Mouse (Mus musculus) adrenal gland, postnatal 4 days (tissue): ENCODE data around the gene Herc6. TPM values are rescaled to one million over a fixed set of nuclear protein-coding genes. Genes with fewer than 3 reads are reported as not detected.

Experiments
- DNase-seq, 2 experiments: peaks; one replicate each; pipeline ENCODE4 v3.0.0; 2021 to 2022; ENCODE audit warnings: low spot score in 2 of 2, mixed read lengths in 2 of 2
- total RNA-seq, 2 experiments: library from RNA; stranded (reverse); gene quantifications; 2 replicates each; pipeline ENCODE4 v1.2.3; 2021

Herc6 gene
- total RNA-seq, 2 experiments from 2014 or later = 11.6 to 16.5 TPM

DNA sequence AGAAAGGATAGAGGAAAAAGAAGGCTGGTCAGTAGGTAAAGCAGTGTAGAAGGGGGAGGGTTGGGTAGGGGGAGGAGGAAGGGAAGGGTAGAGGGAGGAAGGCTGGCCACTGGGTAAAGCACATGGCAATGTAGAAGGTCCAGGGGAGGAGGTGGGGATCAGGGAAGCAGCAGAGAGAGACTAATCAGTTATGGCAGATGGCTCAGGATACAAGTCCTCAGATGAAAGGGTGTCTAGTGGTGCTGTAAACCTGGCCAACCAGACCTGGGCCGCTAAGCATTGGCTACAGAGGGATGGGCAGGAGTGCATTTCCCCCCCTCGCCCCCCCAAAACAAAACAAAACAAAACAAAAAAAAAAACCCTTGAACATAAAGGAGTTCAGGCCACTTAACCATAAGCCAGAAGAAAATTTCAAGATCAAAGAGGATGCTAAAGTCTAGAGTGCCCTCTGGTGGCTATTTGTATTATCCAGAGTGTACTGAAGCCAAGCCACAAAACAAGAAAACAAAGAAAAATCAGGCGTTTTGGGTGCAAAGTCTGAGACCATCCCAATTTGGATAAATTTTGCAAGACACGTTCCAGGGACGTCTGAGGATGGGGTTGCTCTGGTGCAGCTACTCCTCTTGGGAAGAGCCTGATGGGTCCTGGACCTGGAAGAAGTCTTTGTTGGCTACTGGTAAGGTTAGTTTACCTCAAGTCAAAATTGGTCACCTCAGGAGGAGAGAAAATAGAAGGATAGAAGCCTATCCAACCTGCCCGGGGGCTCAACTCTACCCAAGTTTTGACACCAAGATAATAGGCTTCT is 10.4 kb upstream of the Herc6 start:
- no peak for DNase-seq

- no peak for DNase-seq
Measured at GRCm38 (mm10) chr6:57571587-57571986, 9.2 kb upstream of the Herc6 start.

DNA sequence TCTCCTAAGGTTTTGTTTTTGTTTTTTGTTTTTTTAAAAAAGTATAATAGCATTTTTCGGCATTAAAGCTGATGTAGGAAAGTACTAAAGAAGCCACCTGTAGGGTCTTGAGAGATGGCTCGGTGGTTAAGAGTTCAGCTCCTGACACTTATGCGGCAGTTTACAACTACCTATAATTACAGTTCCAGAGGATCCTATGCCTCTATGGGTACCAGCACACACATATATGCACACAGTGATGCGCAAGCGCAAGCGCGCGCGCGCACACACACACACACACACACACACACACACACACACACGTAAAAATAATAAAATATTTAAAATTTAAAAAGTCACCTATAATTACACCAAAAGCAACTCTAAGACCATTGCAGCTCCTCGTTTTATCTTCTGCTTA is 795 bp downstream of the Herc6 start:
- no peak for DNase-seq

GRCm38 (mm10) chr6:57582356-57582755 is 1.6 kb downstream of the Herc6 start:
- DNase-seq = no peak

- DNase-seq = no peak
Measured at GRCm38 (mm10) chr6:57605546-57606307, 24.9 kb downstream of the Herc6 start.

DNA sequence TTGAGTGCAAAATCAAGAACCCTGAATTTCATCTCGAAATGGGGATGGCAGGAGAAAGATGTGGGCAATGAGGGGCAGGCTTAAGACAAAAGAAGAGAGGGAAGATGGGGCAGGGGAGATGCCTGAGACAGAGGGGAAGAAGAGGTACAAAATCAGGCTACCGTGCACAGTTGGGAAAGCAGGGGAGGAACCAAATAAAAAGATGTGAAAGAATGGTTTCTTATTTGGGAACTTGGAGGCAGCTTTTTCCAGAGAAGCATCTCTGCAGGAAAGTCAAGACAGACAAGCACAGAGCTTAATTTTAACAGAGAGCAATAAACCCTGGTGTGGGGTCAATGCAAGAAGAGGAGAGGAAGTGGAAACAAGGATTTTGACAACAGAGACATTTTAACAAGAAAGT is 27.2 kb downstream of the Herc6 start:
- DNase-seq = no peak

- DNase-seq = no peak
Measured at GRCm38 (mm10) chr6:57609631-57610030, 28.8 kb downstream of the Herc6 start.

- no peak for DNase-seq
Measured at GRCm38 (mm10) chr6:57615788-57616187, 35.0 kb downstream of the Herc6 start.

DNA sequence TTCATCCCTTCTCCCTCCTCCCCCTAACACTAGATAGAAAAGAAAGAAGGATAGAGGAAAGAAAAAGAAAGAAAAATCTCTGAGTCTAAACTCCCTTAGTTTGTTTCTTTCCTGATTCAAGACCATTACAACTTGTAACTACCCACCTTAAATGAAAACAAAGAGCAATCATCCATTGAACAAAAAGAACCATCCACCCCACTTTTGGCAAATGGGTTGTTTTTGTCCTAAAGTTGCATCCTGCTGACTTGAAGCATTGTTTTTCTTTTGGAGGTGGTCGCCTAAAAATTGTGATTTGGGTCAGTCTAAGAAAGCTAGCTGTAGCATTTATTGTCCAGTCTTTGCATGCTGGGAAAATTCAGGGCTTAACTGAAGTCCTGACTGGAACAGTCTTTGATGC is 58.7 kb downstream of the Herc6 start:
- no peak for DNase-seq

GRCm38 (mm10) chr6:57641789-57642188 is 61.0 kb downstream of the Herc6 start:
- DNase-seq = peak in 1 of 2 experiments; percentile 17

DNA sequence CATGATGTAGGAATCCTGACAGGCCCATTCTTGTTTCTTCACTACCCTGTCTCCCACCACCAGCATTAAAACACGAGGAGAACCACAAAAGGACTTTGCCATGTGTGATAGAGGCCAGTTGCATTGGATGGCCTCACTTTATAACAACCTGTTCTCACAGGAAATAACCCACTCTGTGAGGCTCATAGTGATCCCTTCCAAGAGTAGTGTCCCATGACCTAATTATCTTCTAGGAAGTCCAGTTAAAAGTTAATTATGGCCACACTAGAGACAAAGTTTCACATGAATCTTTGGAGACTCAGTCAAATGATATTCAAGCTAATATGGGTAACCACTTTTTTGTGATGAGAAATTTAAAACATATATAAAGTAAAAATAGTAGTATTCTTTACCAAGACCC is 66.5 kb downstream of the Herc6 start:
- no peak for DNase-seq

DNA sequence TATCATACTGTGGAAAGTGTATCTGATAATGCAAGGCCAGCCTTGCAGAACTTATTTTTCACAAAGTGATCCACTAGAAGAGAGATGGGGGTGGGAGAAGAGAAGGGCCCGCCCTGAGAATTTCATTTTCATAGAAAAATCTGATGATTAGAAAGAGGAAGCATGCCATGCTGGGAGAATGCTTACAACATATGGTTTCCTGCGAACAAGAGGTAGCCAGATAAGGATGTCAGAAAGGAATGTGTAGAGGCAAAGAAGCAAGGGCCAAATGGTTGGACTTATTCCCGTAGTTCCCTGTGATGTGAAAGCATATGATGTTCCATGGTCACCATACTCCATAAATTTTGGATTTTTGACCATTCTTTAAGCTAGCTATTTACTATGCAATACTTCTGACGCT is 80.5 kb downstream of the Herc6 start:
- no peak for DNase-seq

DNA sequence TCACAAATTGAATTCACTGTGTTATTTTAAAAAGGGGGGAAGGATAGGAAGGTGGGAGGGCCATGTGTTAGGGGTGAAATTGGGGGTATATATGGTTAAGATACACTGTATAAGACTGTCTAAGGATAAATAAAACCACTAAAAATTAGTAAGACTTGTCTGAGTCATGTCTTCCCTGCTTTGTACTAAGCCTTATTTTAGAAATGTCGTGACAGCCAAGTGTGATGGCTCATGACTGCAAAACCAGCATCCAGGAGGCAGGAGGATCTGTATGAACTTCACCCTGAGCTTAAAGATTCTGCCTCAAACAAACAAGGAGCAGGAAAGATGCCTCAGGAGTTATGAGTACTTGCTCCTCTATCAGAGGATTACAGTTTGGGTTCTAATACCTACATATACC is 103.4 kb downstream of the Herc6 start:
- DNase-seq = no peak

DNA sequence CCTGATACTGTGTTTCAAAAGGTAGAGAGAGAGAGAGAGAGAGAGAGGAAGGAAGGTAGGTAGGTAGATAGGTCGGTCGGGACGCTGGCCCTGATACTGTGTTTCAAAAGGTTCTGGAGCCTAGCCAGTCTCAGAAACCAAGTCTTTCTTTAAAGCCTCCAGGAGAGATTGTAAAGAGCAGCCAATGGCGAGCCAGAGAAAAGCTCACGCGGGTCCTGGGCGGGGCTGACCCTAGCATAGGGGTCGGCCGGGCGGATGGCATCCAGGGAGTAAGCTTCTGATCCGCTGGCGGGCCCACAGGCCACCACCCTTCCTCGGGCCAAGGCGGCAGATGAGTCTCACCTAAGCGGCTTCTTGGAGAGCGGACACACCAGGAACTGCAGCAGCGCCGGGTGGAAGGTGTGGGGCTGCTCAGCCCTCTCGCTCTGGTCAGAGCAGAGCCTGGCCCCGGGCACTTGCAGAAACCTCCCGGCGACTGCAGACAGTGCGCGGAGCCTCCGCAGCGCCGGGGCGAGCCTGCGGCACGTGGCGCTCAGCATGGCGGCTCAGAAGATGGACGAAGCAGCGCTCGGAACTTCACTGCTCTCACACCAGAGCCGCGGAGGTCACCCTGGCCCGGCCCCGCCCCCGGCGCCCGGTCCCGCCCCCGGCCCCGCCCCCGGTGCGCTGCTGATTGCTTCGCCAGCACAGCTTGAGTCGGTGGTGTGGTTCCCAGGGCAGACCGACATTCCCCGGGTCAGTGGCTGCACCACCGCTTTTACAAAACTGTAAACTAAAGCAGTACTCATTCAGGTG is 110.9 kb downstream of the Herc6 start, which contains the start of gene Pyurf:
Gene Pyurf, minus strand, starts transcription at position 612 of the 795 bp plus-strand sequence.
- DNase-seq = peak; percentile 71 to 75

GRCm38 (mm10) chr6:57693116-57693515 is 112.3 kb downstream of the Herc6 start:
- DNase-seq = no peak

GRCm38 (mm10) chr6:57701686-57702085 is 120.9 kb downstream of the Herc6 start:
- no peak for DNase-seq

GRCm38 (mm10) chr6:57702376-57702742 is 121.6 kb downstream of the Herc6 start, which contains the start of gene Lancl2:
Gene Lancl2 (plus strand): TSS chr6:57702540.
- DNase-seq = no peak

GRCm38 (mm10) chr6:57702743-57703499 is 122.1 kb downstream of the Herc6 start:
- DNase-seq = peak; percentile 81 to 82

DNA sequence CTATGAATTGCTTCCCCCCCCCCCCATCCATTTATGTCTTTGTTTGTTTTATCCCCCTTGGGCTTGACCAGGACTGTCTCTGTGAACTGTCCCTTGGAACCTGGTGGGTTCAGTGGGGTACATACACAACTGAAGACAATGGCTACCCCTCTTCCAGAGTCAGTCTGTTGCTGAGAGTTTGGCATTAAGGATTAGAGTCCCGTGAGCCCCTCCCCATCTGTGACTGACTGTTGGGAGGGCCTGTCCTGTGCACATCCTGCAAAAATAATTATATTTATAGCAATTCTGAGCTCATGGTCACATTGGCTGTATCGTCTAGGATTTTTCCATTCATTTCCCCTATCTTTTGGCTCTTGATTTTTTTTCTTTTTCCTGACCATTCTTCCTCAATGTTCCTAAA is 122.9 kb downstream of the Herc6 start:
- DNase-seq = no peak

DNA sequence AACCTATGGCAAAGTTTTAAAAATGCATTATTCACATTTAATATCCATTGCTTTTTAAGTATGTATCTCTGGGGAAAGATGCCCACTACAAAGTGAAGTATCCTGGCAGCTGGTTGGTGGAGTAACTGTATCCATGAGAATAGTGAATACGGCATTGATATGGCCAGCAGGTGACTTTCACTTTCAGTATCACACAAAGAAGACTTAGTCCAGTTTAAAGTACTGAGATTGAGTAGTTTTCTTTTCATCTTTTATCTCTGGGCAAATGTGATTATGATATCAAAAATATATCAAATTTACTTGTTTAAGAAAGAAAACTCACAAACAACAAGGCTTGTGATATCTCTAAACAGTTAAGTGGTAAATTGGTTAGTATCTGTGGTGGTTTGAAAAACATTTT is 125.9 kb downstream of the Herc6 start:
- no peak for DNase-seq

DNA sequence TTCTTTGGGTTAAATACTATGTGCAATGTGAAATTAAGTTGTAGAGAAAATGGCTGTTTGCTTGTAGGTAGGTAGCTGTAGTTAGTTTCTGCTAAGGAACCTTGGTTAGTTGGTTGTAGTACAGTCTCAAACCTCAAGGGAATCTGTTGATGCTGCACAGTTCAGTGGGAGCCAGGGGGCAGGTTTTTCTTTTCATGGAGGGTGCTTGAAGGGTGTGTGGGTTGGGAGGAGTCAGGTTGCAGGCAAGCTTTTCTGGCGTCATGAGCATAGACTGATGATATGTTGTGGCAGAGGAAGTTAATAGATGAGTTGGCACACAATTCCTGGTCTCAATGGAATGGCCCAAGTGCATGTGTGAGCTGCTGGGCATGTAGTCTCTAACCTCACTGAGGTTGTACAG is 130.9 kb downstream of the Herc6 start:
- no peak for DNase-seq
